Mouse (Mus musculus): ENCODE measurements at regions not wholly inside any gene's neighbourhood (a gene's known extent, or its start where the extent isn't known, plus 50 kb on each side); places are given as distances from the start of the nearest gene placed in this dataset.

GRCm38 (mm10) chr10:102686667-102687397 lies 174.8 kb downstream of the Rassf9 start:
- TF ChIP-seq CTCF (IDR thresholded peaks at IDR 0.05; ENCODE audit: low read depth, low read length) = no peak
- no peak for TF ChIP-seq POLR2A (IDR thresholded peaks at IDR 0.05; ENCODE audit: borderline replicate concordance, low read depth, low read length)

Data from bone marrow macrophage, adult 2 months (primary cell).